Comparison of ENCODE assay signal across 13 mouse cellular contexts in the genomic region with DNA sequence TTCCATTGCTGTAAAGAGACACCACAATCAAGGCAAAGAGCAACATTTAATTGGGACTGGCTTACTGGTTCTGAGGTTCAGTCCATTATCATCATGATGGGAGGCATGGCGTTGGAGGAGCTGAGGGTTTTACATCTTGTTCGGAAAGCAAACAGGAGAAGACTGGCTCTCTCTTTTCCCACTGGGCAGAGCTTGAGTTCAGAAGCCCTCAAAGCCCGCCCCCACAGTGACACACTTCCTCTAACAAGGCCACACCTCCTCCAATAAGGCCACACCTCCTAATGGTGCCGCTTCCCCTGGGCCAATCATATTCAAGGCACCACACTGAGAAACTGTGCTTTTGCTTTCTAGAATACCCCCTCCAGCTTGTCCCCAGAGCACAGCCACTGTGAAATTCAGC. TPM values are rescaled to one million over a fixed set of nuclear protein-coding genes. Genes with fewer than 3 reads are reported as not detected.
DNase-seq lines count a peak whose midpoint lies in the region; ATAC-seq lines count a peak whose summit lies in the region.
"Had no signal": no experiment of that assay in that cellular context is flagged by ENCODE, and none has a peak within 500 bp of the region (broad histone marks: within the 10 kb centered on the region; RNA-seq: fewer than 3 reads in every experiment).

No protein-coding gene starts in this region.

- no peak overlapping the region for H3K9ac ChIP-seq in forebrain, embryonic 14.5 days (ENCODE audit: low read length)
- no peak overlapping the region for H3K9ac ChIP-seq in forebrain, embryonic 11.5 days (ENCODE audit: low read length)
- H3K9ac ChIP-seq in embryonic facial prominence, embryonic 11.5 days (replicated peaks; ENCODE audit: low read length), result no peak overlapping the region
- no peak overlapping the region for H3K9ac ChIP-seq in midbrain, embryonic 15.5 days
- H3K9ac ChIP-seq: embryonic facial prominence, embryonic 12.5 days; heart, embryonic 15.5 days had no signal

- ATAC-seq in forebrain, embryonic 14.5 days, result no peak
- ATAC-seq in forebrain, embryonic 11.5 days (replicated peaks; ENCODE audit: low FRiP score), result no peak
- ATAC-seq in embryonic facial prominence, embryonic 11.5 days (replicated peaks; ENCODE audit: insufficient number of reproducible peaks, low FRiP score, low TSS enrichment, low read depth), result no peak
- ATAC-seq in midbrain, embryonic 15.5 days (replicated peaks), result no peak

- DNase-seq in forebrain, embryonic 14.5 days (ENCODE audit: low spot score), result peak; percentile 32
- no peak for DNase-seq in forebrain, embryonic 11.5 days (ENCODE audit: low spot score)
- DNase-seq in ES-CJ7 (ENCODE audit: low read depth, low spot score), result peak; percentile 95
- DNase-seq in embryonic facial prominence, embryonic 11.5 days (ENCODE audit: low spot score), result peak; percentile 13
- no peak for DNase-seq in kidney, postnatal 14 days
- DNase-seq in adrenal gland, adult 2 months, result no peak
- DNase-seq in right cerebral cortex, postnatal 25 days, result no peak
- DNase-seq: kidney, adult 2 months; lung, postnatal 36 days had no signal

- peaks cover 6% of the 10 kb centered on the region; the same call in 1 of the 2 replicates for H3K4me1 ChIP-seq in forebrain, embryonic 14.5 days (ENCODE audit: control insufficient read depth, insufficient read depth, low read length)
- H3K4me1 ChIP-seq in forebrain, embryonic 11.5 days (replicated peaks; ENCODE audit: control insufficient read depth, insufficient read depth, low read length), result no peaks in the 10 kb centered on the region; the same call in 1 of the 2 replicates
- H3K4me1 ChIP-seq in embryonic facial prominence, embryonic 11.5 days (ENCODE audit: control insufficient read depth, insufficient read depth, low read length), result no peaks in the 10 kb centered on the region; the same call in 1 of the 2 replicates
- peaks cover 7% of the 10 kb centered on the region for H3K4me1 ChIP-seq in midbrain, embryonic 15.5 days

- no peak overlapping the region for H3K4me2 ChIP-seq in forebrain, embryonic 14.5 days (ENCODE audit: low read length)
- no peak overlapping the region for H3K4me2 ChIP-seq in forebrain, embryonic 11.5 days (ENCODE audit: low read depth, low read length, severe bottlenecking)
- H3K4me2 ChIP-seq in embryonic facial prominence, embryonic 11.5 days (ENCODE audit: low read depth, low read length), result no peak overlapping the region
- peak overlapping the region; percentile 17; the same call in 1 of the 2 replicates for H3K4me2 ChIP-seq in midbrain, embryonic 15.5 days
- H3K4me2 ChIP-seq: embryonic facial prominence, embryonic 12.5 days; heart, embryonic 15.5 days; liver, embryonic 11.5 days had no signal

- H3K27me3 ChIP-seq in forebrain, embryonic 14.5 days (replicated peaks; ENCODE audit: control insufficient read depth, insufficient read depth, low read length), result no peaks in the 10 kb centered on the region
- no peaks in the 10 kb centered on the region for H3K27me3 ChIP-seq in forebrain, embryonic 11.5 days (ENCODE audit: control insufficient read depth, insufficient read depth, low read length)
- H3K27me3 ChIP-seq in embryonic facial prominence, embryonic 11.5 days (ENCODE audit: control insufficient read depth, insufficient read depth, low read length), result no peaks in the 10 kb centered on the region
- H3K27me3 ChIP-seq in midbrain, embryonic 15.5 days (replicated peaks), result no peaks in the 10 kb centered on the region
- H3K27me3 ChIP-seq: embryonic facial prominence, embryonic 12.5 days; heart, embryonic 15.5 days had no signal

- no peak overlapping the region for H3K4me3 ChIP-seq in forebrain, embryonic 14.5 days (ENCODE audit: low read depth, low read length)
- H3K4me3 ChIP-seq in forebrain, embryonic 11.5 days (ENCODE audit: low read depth, low read length), result no peak overlapping the region
- no peak overlapping the region for H3K4me3 ChIP-seq in embryonic facial prominence, embryonic 11.5 days (ENCODE audit: low read depth, low read length)
- 0 out of 2 replicates have a peak overlapping the region, but pooled peaks have one; percentile 7 for H3K4me3 ChIP-seq in midbrain, embryonic 15.5 days
- H3K4me3 ChIP-seq: embryonic facial prominence, embryonic 12.5 days; heart, embryonic 15.5 days had no signal

- WGBS in forebrain, embryonic 14.5 days, result 16% methylated on average over 4 of the region's 4 CpGs
- WGBS in forebrain, embryonic 11.5 days, result 2% methylated on average over 4 of the region's 4 CpGs
- 7% methylated on average over 4 of the region's 4 CpGs for WGBS in embryonic facial prominence, embryonic 11.5 days
- WGBS in midbrain, embryonic 15.5 days, result 9% methylated on average over 4 of the region's 4 CpGs

- H3K27ac ChIP-seq in forebrain, embryonic 14.5 days (ENCODE audit: low read depth, low read length), result no peak overlapping the region
- no peak overlapping the region for H3K27ac ChIP-seq in forebrain, embryonic 11.5 days (ENCODE audit: low read depth, low read length)
- H3K27ac ChIP-seq in embryonic facial prominence, embryonic 11.5 days (replicated peaks; ENCODE audit: low read depth, low read length), result no peak overlapping the region
- no peak overlapping the region for H3K27ac ChIP-seq in midbrain, embryonic 15.5 days
- H3K27ac ChIP-seq: embryonic facial prominence, embryonic 12.5 days; heart, embryonic 15.5 days had no signal

- no peaks in the 10 kb centered on the region for H3K36me3 ChIP-seq in forebrain, embryonic 14.5 days (ENCODE audit: control insufficient read depth, insufficient read depth, low read length)
- no peaks in the 10 kb centered on the region for H3K36me3 ChIP-seq in forebrain, embryonic 11.5 days (ENCODE audit: control insufficient read depth, insufficient read depth, low read length)
- no peaks in the 10 kb centered on the region for H3K36me3 ChIP-seq in embryonic facial prominence, embryonic 11.5 days (replicated peaks; ENCODE audit: control insufficient read depth, insufficient read depth, low read depth, low read length)
- no peaks in the 10 kb centered on the region for H3K36me3 ChIP-seq in midbrain, embryonic 15.5 days (replicated peaks)
- H3K36me3 ChIP-seq: embryonic facial prominence, embryonic 12.5 days; heart, embryonic 15.5 days had no signal

- no peaks in the 10 kb centered on the region for H3K9me3 ChIP-seq in forebrain, embryonic 14.5 days (replicated peaks; ENCODE audit: control insufficient read depth, low read length)
- H3K9me3 ChIP-seq in forebrain, embryonic 11.5 days (ENCODE audit: control insufficient read depth, low read length), result no peaks in the 10 kb centered on the region
- H3K9me3 ChIP-seq in embryonic facial prominence, embryonic 11.5 days (replicated peaks; ENCODE audit: control insufficient read depth, low read length), result no peaks in the 10 kb centered on the region
- no peaks in the 10 kb centered on the region for H3K9me3 ChIP-seq in midbrain, embryonic 15.5 days
- H3K9me3 ChIP-seq: embryonic facial prominence, embryonic 12.5 days; heart, embryonic 15.5 days had no signal

RNA-seq across cellular contexts. Expression of a gene that starts 4.0 kb away (rescaled TPM):
- polyA plus RNA-seq in forebrain, embryonic 14.5 days (2014; fragmentation: Nextera tagmentation; extraction: Ambion mirVana), result 17.5 and 19.8 TPM in 2 replicates
- 18.3 and 18.8 TPM in 2 replicates for polyA plus RNA-seq in forebrain, embryonic 11.5 days (2014; fragmentation: Nextera tagmentation; extraction: Ambion mirVana)
- polyA plus RNA-seq in embryonic facial prominence, embryonic 11.5 days (2014; fragmentation: Nextera tagmentation; extraction: Ambion mirVana), result 13.2 and 17.1 TPM in 2 replicates
- polyA plus RNA-seq in midbrain, embryonic 15.5 days (2015; fragmentation: Nextera tagmentation; extraction: Ambion mirVana), result 32.6 and 33.0 TPM in 2 replicates
- 10 to 100 TPM in 1 of 2 experiments, 1 to 10 TPM in 1; 5.5 to 10.6 TPM for total RNA-seq in adrenal gland, adult 2 months (2021)
- 7.1 and 9.0 TPM in 2 replicates for polyA plus RNA-seq in adrenal gland, adult 2 months (2012; rRNA removed)

Comparison
In these comparisons a context has a peak if more than half of its experiments do, and no peak if none do; other contexts are left out.
1. DNase-seq: peak in forebrain, embryonic 14.5 days (single experiment), ES-CJ7 (single experiment) and embryonic facial prominence, embryonic 11.5 days (single experiment); none in forebrain, embryonic 11.5 days (single experiment), kidney, postnatal 14 days (single experiment), adrenal gland, adult 2 months (single experiment) and right cerebral cortex, postnatal 25 days (single experiment).